Mouse (Mus musculus): ENCODE results near the gene Atf2. TPM values are rescaled to one million over a fixed set of nuclear protein-coding genes. Genes with fewer than 3 reads are reported as not detected.
"Not testable (repeated sequence)": the region's sequence is repeated elsewhere in the genome, so short reads cannot be mapped to it uniquely, and the experiment has no call there.

Atf2 gene
- polyA plus RNA-seq, 1 experiment from 2014 or later, result 74.1 TPM

DNA sequence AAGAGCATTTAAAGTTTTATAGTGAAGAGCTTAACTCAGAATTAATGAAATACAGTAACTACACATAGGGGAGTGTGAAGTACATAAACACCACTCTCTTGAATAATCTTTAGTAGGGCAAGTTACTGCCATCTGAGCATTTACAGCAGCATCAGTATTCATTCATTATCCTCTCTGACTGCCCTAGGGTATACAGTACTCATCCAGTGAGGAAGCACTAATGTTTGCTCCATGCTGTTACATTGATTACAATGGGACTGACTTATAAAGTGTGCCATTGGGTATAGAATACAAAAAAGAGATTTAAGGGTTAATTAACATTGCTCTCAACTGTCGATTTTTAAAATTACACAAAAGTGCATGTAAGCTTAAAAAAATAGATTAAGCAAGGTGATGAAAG is 59.2 kb downstream of the Atf2 start:
- 50% methylated on average over 1 of the region's 1 CpGs for WGBS
- H3K9ac ChIP-seq, result no peak overlapping the region
- H3K9me3 ChIP-seq (ENCODE audit: low read depth, low read length), result no peaks in the 10 kb centered on the region
- peaks cover 27% of the 10 kb centered on the region for H3K36me3 ChIP-seq (ENCODE audit: insufficient read depth)
- no peak for ATAC-seq (ENCODE audit: insufficient read depth)
- H3K4me2 ChIP-seq, result no peak overlapping the region
- DNase-seq, result no peak
- TF ChIP-seq CTCF (IDR thresholded peaks at IDR 0.05; ENCODE audit: low read depth), result no peak
- H3K4me1 ChIP-seq (ENCODE audit: insufficient read depth), result no peaks in the 10 kb centered on the region
- H3K4me3 ChIP-seq (ENCODE audit: low read depth, low read length), result no peak overlapping the region
- no peak overlapping the region for H3K27ac ChIP-seq (ENCODE audit: low read depth)
- H3K27me3 ChIP-seq (ENCODE audit: insufficient read depth, low read length), result no peaks in the 10 kb centered on the region

DNA sequence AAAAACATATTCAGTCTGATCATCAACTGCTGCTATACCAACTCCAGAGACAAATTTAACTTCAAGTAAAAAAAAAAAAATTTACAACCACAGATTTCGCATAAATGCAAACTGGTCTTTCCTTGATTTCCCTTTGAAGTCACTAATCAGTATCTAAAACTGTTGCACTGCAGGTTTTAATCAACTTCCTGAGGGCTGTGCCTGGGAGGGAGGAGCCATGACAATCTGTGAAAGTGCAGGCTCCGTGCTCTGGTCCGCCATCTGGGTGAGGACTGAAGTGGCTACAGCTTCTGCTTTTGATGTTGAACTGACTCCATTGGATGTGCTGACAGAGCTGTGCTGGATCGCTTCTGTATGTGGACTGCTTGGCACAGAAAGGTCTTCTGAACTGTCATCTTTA is 73.7 kb downstream of the Atf2 start:
- WGBS, result 67% methylated on average over 4 of the region's 4 CpGs
- no peak overlapping the region for H3K9ac ChIP-seq
- no peaks in the 10 kb centered on the region for H3K4me1 ChIP-seq (ENCODE audit: insufficient read depth)
- TF ChIP-seq CTCF (IDR thresholded peaks at IDR 0.05; ENCODE audit: low read depth), result no peak
- H3K27ac ChIP-seq (ENCODE audit: low read depth), result no peak overlapping the region
- DNase-seq (no peak), ATAC-seq (ENCODE audit: insufficient read depth) (no peak)
- H3K9me3 ChIP-seq (ENCODE audit: low read depth, low read length), result no peaks in the 10 kb centered on the region
- no peak overlapping the region for H3K4me3 ChIP-seq (ENCODE audit: low read depth, low read length)
- H3K4me2 ChIP-seq, result no peak overlapping the region
- no peaks in the 10 kb centered on the region for H3K27me3 ChIP-seq (ENCODE audit: insufficient read depth, low read length)
- H3K36me3 ChIP-seq (ENCODE audit: insufficient read depth), result peaks cover 43% of the 10 kb centered on the region

DNA sequence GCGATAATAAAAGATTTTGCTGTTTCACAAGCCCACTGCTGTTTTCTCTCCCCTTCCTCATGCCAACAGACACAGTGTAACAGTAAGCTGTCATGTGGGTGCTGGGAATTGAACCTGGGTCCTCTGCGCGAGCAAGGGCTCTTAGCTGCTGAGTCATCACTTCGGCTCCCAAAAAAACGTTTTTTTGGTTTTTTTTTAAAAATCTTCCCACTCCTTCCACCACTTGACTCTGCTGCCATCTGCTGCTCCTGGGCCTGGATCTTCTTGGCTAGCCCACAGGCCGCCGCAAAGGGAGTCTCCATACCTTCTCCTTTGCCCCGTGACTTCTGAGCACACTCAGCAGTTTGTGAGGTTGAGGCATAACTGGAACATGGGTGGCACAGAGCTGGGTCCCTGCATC is 84.8 kb downstream of the Atf2 start:
- ATAC-seq (ENCODE audit: insufficient read depth) (no peak), DNase-seq (no peak)
- Histone ChIP-seq H3K4me3 (ENCODE audit: low read depth, low read length) (no peak overlapping the region), H3K27me3 (ENCODE audit: insufficient read depth, low read length) (no peaks in the 10 kb centered on the region), H3K9me3 (ENCODE audit: low read depth, low read length) (no peaks in the 10 kb centered on the region), H3K36me3 (ENCODE audit: insufficient read depth) (no peaks in the 10 kb centered on the region), H3K4me2 (no peak overlapping the region), H3K9ac (no peak overlapping the region), H3K4me1 (ENCODE audit: insufficient read depth) (no peaks in the 10 kb centered on the region), H3K27ac (ENCODE audit: low read depth) (no peak overlapping the region)
- 83% methylated on average over 8 of the region's 8 CpGs for WGBS
- no peak for TF ChIP-seq CTCF (IDR thresholded peaks at IDR 0.05; ENCODE audit: low read depth)

DNA sequence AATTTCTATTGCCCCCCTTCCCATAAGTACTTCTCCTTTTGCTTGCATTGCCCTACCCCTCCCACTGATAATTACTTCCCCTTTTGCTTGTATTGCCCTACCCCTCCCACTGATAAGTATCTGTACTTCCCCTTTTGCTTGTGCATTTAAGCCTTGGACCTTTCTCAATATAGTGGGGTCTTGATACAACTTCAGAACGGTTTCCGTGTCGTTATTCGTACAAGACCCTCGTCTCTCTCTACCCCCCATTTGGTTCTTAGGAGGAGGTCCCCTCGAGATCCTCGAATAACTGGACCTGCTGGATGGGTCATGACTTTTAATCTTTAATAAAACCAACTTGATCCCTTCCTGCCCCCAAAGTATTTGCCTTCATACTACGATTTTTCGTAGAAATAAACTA is 92.3 kb downstream of the Atf2 start:
- H3K9ac ChIP-seq; H3K4me2 ChIP-seq; H3K27ac ChIP-seq (ENCODE audit: low read depth); H3K27me3 ChIP-seq (ENCODE audit: insufficient read depth, low read length); H3K4me3 ChIP-seq (ENCODE audit: low read depth, low read length); DNase-seq; H3K4me1 ChIP-seq (ENCODE audit: insufficient read depth); ATAC-seq (ENCODE audit: insufficient read depth); H3K9me3 ChIP-seq (ENCODE audit: low read depth, low read length); H3K36me3 ChIP-seq (ENCODE audit: insufficient read depth): not testable (repeated sequence)
- 90% methylated on average over 9 of the region's 9 CpGs for WGBS

DNA sequence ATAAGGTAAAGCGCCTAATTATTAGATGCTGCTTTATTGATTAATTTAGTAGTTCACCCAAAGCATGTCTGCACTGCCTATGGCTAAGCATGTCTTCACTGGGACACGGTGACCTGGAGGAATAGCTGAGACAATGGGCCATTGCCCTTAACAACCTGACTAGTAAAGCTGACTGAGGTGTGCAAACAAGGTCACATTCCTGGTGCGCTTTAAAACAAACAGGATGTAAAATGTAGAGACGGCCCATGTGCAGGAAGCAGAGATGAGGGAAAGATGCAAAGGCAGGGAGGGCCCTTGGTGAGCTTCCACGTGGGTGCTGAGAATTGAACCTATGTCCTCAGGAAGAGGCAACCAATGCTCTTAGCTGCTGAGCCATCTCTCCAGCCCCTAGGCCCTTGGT is 93.7 kb downstream of the Atf2 start:
- DNase-seq (no peak), ATAC-seq (ENCODE audit: insufficient read depth) (no peak)
- Histone ChIP-seq H3K4me1 (ENCODE audit: insufficient read depth) (no peaks in the 10 kb centered on the region), H3K36me3 (ENCODE audit: insufficient read depth) (no peaks in the 10 kb centered on the region), H3K27me3 (ENCODE audit: insufficient read depth, low read length) (no peaks in the 10 kb centered on the region), H3K4me3 (ENCODE audit: low read depth, low read length) (no peak overlapping the region), H3K9ac (no peak overlapping the region), H3K27ac (ENCODE audit: low read depth) (no peak overlapping the region), H3K9me3 (ENCODE audit: low read depth, low read length) (no peaks in the 10 kb centered on the region), H3K4me2 (no peak overlapping the region)
- 52% methylated on average over 5 of the region's 5 CpGs for WGBS
- TF ChIP-seq CTCF (IDR thresholded peaks at IDR 0.05; ENCODE audit: low read depth), result no peak

DNA sequence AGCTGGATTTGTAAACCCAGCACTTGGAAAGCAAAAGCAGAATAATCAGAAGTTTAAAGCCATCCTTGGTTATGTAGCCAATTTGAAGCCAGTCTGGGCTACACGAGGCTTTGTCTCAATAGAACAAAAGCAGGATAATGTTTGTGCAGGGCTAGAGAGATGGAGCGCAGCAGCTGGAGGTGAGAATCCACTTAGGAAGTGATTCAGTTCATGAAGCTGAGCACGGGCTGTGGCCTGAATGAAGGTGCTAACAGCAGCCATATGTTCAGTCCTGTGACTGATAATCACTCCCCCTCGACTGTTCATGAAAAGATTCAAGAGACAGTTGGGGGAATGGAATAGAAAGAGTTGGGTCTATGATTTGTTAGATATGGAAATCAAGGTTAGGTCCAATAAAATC is 94.3 kb downstream of the Atf2 start:
- Histone ChIP-seq H3K27me3 (ENCODE audit: insufficient read depth, low read length) (no peaks in the 10 kb centered on the region), H3K9me3 (ENCODE audit: low read depth, low read length) (no peaks in the 10 kb centered on the region), H3K9ac (no peak overlapping the region), H3K4me2 (no peak overlapping the region), H3K27ac (ENCODE audit: low read depth) (no peak overlapping the region), H3K36me3 (ENCODE audit: insufficient read depth) (no peaks in the 10 kb centered on the region), H3K4me3 (ENCODE audit: low read depth, low read length) (no peak overlapping the region), H3K4me1 (ENCODE audit: insufficient read depth) (no peaks in the 10 kb centered on the region)
- no peak for TF ChIP-seq CTCF (IDR thresholded peaks at IDR 0.05; ENCODE audit: low read depth)
- WGBS, result 51% methylated on average over 4 of the region's 4 CpGs
- ATAC-seq (ENCODE audit: insufficient read depth), result no peak
- no peak for DNase-seq

DNA sequence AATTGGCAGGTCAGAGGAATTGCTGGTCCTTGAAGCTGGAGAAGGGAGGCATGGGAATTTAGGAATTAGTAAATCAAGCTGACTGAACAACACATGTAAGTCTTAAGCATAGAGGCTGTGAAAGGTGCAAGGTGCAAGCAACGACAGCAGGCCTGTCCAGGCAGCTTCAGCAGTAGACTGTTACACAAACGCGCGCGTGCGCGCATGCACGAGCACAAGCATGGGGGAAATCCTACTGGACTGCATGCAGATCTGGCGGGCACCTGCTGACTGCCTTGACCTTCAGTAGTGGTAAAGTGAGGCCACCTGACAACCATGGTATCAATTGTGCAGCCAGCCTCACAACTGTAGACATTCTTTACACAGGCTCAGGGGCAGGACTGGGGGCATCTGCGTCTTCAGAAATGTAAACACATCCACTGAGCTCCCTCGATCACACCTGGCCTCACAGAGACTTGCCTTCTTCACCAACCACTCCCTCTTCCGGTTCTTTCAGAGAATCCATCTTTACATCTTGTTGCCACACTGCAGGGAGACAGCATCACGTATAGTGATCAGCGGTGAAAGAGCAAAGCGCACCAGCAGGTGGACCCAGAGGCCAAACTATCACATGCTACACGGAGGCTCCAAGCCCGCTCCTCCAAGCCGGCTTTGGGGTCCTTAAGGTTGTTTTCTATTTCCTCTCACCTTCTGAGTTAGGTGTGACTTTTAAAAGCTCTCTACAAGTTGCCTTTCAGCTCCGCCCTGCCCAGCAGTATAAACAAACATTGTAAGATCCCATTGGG is 100.4 kb downstream of the Atf2 start:
- no peak overlapping the region for H3K27ac ChIP-seq (ENCODE audit: low read depth)
- no peak overlapping the region for H3K4me3 ChIP-seq (ENCODE audit: low read depth, low read length)
- peak overlapping the region; percentile 25; the same call in 1 of the 2 replicates for H3K4me2 ChIP-seq
- TF ChIP-seq CTCF (IDR thresholded peaks at IDR 0.05; ENCODE audit: low read depth), result peak; percentile 56
- ATAC-seq (ENCODE audit: insufficient read depth) (no peak), DNase-seq (peak; percentile 51)
- no peaks in the 10 kb centered on the region for H3K27me3 ChIP-seq (ENCODE audit: insufficient read depth, low read length)
- no peaks in the 10 kb centered on the region for H3K4me1 ChIP-seq (ENCODE audit: insufficient read depth)
- WGBS, result 44% methylated on average over 19 of the region's 19 CpGs
- H3K9me3 ChIP-seq (ENCODE audit: low read depth, low read length), result no peaks in the 10 kb centered on the region
- no peaks in the 10 kb centered on the region for H3K36me3 ChIP-seq (ENCODE audit: insufficient read depth)
- H3K9ac ChIP-seq, result no peak overlapping the region

Data from lung, embryonic 14.5 days (tissue).